In the genomic region with DNA sequence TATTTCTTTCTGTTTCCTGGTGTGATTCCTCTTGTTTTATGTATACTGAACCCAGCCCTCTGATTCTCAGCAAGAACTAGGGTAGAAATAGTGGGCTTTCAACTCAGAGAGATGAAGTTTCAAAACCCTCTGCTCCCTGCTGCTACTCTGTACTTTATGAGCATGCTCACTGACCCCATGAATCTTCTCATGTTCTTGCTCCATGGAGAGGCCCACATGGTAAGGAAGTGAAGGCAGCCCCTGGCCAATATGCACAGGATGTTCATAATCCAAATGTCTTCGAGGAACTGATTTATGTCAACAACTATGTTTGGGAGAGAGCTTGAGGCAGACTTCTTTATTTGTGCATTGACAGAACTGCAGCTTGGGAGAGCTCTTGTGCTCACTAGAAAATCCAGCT, we compare ENCODE assay signal across 20 mouse cellular contexts.
"Had no signal": no experiment of that assay in that cellular context is flagged by ENCODE, and none has a peak within 500 bp of the region (broad histone marks: within the 10 kb centered on the region; RNA-seq: fewer than 3 reads in every experiment).

No protein-coding gene starts in this region.

- H3K4me2 ChIP-seq: limb, embryonic 12.5 days; limb, embryonic 15.5 days; liver, embryonic 11.5 days; lung, embryonic 14.5 days; midbrain, embryonic 13.5 days; neural tube, embryonic 13.5 days had no signal

- ATAC-seq: hindbrain, postnatal 0 days; inflammation-experienced regulatory T-cells, adult 6 months; liver, postnatal 0 days; lung, postnatal 0 days; midbrain, embryonic 13.5 days had no signal

- H3K4me1 ChIP-seq: limb, embryonic 12.5 days; limb, embryonic 15.5 days; midbrain, embryonic 10.5 days; midbrain, embryonic 13.5 days; neural tube, embryonic 13.5 days had no signal

- H3K36me3 ChIP-seq: limb, embryonic 12.5 days; limb, embryonic 15.5 days; midbrain, embryonic 10.5 days; midbrain, embryonic 13.5 days; neural tube, embryonic 13.5 days had no signal

- H3K27ac ChIP-seq: hindbrain, postnatal 0 days; limb, embryonic 12.5 days; limb, embryonic 15.5 days; liver, embryonic 14.5 days; macrophage; midbrain, embryonic 10.5 days; midbrain, embryonic 13.5 days; neural tube, embryonic 13.5 days had no signal

- DNase-seq: kidney, adult 11 months; kidney, postnatal 36 days; left cerebral cortex, postnatal 4 days; liver, postnatal 0 days; lung, embryonic 14.5 days; retina, postnatal 1 day; thymus, adult 2 months; thymus, postnatal 14 days; thymus, postnatal 4 days had no signal

- H3K27me3 ChIP-seq: limb, embryonic 12.5 days; limb, embryonic 15.5 days; midbrain, embryonic 13.5 days; neural tube, embryonic 13.5 days had no signal

- H3K4me3 ChIP-seq: limb, embryonic 12.5 days; limb, embryonic 15.5 days; midbrain, embryonic 10.5 days; midbrain, embryonic 13.5 days; neural tube, embryonic 13.5 days had no signal

- H3K9ac ChIP-seq: limb, embryonic 12.5 days; limb, embryonic 15.5 days; liver, embryonic 14.5 days; liver, postnatal 0 days; lung, embryonic 14.5 days; midbrain, embryonic 13.5 days; neural tube, embryonic 13.5 days had no signal

- H3K9me3 ChIP-seq: limb, embryonic 12.5 days; limb, embryonic 15.5 days; midbrain, embryonic 10.5 days; midbrain, embryonic 13.5 days; neural tube, embryonic 13.5 days had no signal
